Mouse (Mus musculus) myocyte (in vitro differentiated cells): ENCODE data around the gene Rasgrp2.

ENCODE experiments used
- CEBPB ChIP-seq: IDR thresholded peaks from 2 replicates; pipeline ENCODE4 v1.6.1; 2011; ENCODE audit warnings: mild to moderate bottlenecking, moderate library complexity; ENCODE audit not compliant: poor library complexity, insufficient read depth, severe bottlenecking
- E2F4 ChIP-seq: IDR thresholded peaks from one replicate; pipeline ENCODE4 v1.6.1; 2011; ENCODE audit warnings: mild to moderate bottlenecking, control low read depth, moderate library complexity; ENCODE audit not compliant: insufficient read depth
- MAX ChIP-seq: IDR thresholded peaks from one replicate; pipeline ENCODE4 v1.6.1; 2011; ENCODE audit warnings: low read depth, mild to moderate bottlenecking, control low read depth
- MYOD1 ChIP-seq, 3 experiments: IDR thresholded peaks; one replicate each; pipeline ENCODE4 v1.6.1; 2011; ENCODE audit warnings: control low read depth in 2 of 3, low read depth in 2 of 3, mild to moderate bottlenecking in 2 of 3, moderate library complexity in 1 of 3; ENCODE audit not compliant: insufficient read length in 2 of 3, control insufficient read depth in 1 of 3
- MYOG ChIP-seq, 3 experiments: IDR thresholded peaks; one replicate each; pipeline ENCODE4 v1.6.1; 2011; ENCODE audit warnings: control low read depth in 2 of 3, low read depth in 2 of 3, mild to moderate bottlenecking in 2 of 3; ENCODE audit not compliant: insufficient read length in 2 of 3, control insufficient read depth in 1 of 3, insufficient read depth in 1 of 3
- POLR2A ChIP-seq: IDR thresholded peaks from one replicate; pipeline ENCODE4 v1.6.1; 2011; ENCODE audit warnings: low read depth, mild to moderate bottlenecking, control low read depth, moderate library complexity; ENCODE audit not compliant: insufficient read length
- POLR2AphosphoS2 ChIP-seq: IDR thresholded peaks from one replicate; pipeline ENCODE4 v1.6.1; 2011; ENCODE audit warnings: low read depth, control low read depth; ENCODE audit not compliant: insufficient read length
- REST ChIP-seq: IDR thresholded peaks from one replicate; pipeline ENCODE4 v1.6.1; 2011; ENCODE audit warnings: mild to moderate bottlenecking, control low read depth, moderate library complexity; ENCODE audit not compliant: insufficient read depth, insufficient read length
- SRF ChIP-seq: IDR thresholded peaks from one replicate; pipeline ENCODE4 v1.6.1; 2011; ENCODE audit warnings: low read depth; ENCODE audit not compliant: control insufficient read depth, insufficient read length
- TCF12 ChIP-seq: IDR thresholded peaks from one replicate; pipeline ENCODE4 v1.6.1; 2011; ENCODE audit warnings: mild to moderate bottlenecking, control low read depth; ENCODE audit not compliant: poor library complexity, insufficient read depth, severe bottlenecking
- TCF3 ChIP-seq: IDR thresholded peaks from one replicate; pipeline ENCODE4 v1.6.1; 2011; ENCODE audit warnings: low read depth, control low read depth; ENCODE audit not compliant: insufficient read length
- USF1 ChIP-seq: IDR thresholded peaks from one replicate; pipeline ENCODE4 v1.6.1; 2011; ENCODE audit warnings: low read depth, mild to moderate bottlenecking, control low read depth, moderate library complexity

DNA sequence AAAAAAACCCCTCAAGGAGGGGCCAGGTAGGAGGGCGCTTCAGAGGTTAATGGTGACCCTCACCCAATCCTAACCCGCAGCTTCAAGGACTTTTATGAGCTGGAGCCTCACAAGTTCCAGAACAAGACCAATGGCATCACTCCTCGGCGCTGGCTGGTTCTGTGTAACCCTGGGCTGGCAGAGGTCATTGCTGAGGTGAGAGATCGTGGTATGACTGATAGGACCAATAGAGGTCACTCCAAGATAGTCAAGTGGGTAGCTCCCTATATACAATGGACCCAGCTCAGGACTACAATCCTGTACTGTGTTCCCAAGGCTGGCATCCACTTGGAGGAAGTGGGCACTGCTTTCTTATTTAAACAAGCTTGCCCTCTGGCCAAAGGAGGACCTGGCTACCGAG is 8.9 kb upstream of the Rasgrp2 start:
- no peak for TF ChIP-seq POLR2A
- TF ChIP-seq E2F4: no peak
- no peak for TF ChIP-seq TCF12
- no peak for TF ChIP-seq POLR2AphosphoS2
- no peak for TF ChIP-seq MYOG (IDR thresholded peaks at IDR 0.05; ENCODE audit: control insufficient read depth in 1 of 3, insufficient read depth in 1 of 3, insufficient read length in 2 of 3, low read depth in 2 of 3)
- no peak for TF ChIP-seq USF1
- no peak for TF ChIP-seq MYOD1 (IDR thresholded peaks at IDR 0.05; ENCODE audit: control insufficient read depth in 1 of 3, insufficient read length in 2 of 3, low read depth in 2 of 3)
- TF ChIP-seq MAX: no peak
- TF ChIP-seq CEBPB: no peak
- TF ChIP-seq REST: no peak
- no peak for TF ChIP-seq TCF3
- no peak for TF ChIP-seq SRF
